Mouse (Mus musculus): ENCODE measurements around the gene Sept4.

Gene Sept4

GRCm38 (mm10) chr11:87578963-87579601 lies 10.4 kb downstream of the Sept4 start:
- in situ Hi-C loops (cut with MboI) = no loop called here

DNA sequence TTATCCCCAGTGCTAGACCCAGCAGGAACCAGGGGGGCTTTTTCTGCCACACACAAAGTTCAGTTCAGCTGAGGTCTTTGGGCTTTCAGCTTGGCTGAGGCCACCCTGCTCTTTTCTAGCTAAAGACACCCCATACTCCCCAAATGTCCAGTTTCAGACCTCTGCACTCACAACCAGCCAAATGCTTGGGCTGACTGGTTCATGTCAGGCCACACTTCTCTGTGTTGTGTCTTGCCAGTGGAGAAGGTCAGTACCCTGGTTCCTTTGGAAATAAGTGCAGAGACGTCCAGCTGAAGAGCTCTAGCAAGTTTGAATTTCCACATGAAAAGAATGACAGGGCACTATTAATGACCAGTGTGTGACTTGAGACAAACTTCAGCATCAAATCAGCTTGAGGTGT lies 11.0 kb downstream of the Sept4 start:
- in situ Hi-C loops (cut with MboI) = no loop called here

DNA sequence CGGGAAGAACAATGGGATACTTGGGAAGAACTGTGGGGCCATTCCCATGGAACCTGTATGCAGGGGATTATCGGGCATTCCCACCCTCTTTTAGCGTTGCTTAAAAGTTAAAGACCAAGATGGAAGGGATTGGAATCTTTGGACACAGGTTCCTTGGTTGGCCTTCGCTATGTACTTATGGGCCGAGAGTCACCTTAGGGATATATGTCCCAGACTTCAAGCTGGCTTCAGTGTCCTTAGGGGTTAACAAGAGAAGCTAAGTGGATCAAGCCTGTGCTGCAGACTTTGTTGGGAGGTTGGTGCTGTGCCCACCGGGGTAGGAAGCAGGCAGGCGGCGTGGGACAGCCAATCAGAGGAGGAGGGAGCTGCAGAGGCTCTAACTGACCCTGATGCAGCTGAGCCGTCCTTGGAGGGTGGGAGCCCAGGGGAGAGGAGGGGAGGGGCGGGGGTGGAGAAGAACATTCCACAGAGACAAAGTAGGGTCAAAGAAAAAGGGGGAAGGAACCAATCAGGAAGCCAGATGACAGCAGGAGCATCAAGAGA lies 11.9 kb downstream of the Sept4 start:
- in situ Hi-C loops (cut with MboI) = no loop called here

- in situ Hi-C loops (cut with MboI) = no loop called here
These were observed 12.6 kb downstream of the Sept4 start for GRCm38 (mm10) chr11:87581161-87581865.

DNA sequence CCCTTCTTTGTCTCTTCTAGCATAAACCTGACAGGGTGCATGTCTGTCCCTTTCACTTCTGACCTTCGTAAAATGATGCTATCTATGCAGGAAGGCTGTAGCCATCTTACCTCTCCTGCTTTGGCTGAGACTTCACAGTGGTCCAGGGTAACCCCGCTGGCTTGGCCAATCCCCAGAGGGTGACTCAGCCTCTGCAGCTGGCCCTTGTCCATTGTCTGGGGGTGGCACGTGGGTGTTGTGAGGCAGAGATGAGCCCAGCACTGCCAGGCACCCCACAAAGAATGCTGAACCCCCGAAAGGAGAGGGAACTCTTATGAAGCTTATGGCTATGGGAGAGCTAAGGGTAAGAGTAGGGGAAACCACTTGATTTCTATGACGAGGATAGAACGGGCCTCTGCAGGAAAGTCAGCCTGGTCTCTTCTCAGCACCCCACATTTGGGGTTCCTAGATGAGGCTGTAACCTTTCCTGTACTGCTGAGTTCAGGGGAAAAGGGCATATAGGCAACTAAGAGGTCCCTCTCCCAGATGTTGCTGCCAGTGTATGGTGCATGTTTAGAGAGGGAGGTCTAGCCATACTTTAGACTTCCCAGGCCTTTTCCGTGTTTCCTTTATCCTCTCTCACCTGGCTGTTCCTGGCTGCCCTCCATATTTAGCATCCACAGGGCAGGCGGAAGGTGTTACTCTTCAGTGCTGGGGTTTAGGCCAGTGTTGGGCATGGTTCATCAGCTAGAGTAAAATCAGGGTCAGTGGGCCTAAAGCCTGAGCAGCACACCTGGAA lies 13.4 kb downstream of the Sept4 start:
- in situ Hi-C loops (cut with MboI) = no loop called here

GRCm38 (mm10) chr11:87583291-87584034 lies 14.8 kb downstream of the Sept4 start:
- in situ Hi-C loops (cut with MboI) = no loop called here

DNA sequence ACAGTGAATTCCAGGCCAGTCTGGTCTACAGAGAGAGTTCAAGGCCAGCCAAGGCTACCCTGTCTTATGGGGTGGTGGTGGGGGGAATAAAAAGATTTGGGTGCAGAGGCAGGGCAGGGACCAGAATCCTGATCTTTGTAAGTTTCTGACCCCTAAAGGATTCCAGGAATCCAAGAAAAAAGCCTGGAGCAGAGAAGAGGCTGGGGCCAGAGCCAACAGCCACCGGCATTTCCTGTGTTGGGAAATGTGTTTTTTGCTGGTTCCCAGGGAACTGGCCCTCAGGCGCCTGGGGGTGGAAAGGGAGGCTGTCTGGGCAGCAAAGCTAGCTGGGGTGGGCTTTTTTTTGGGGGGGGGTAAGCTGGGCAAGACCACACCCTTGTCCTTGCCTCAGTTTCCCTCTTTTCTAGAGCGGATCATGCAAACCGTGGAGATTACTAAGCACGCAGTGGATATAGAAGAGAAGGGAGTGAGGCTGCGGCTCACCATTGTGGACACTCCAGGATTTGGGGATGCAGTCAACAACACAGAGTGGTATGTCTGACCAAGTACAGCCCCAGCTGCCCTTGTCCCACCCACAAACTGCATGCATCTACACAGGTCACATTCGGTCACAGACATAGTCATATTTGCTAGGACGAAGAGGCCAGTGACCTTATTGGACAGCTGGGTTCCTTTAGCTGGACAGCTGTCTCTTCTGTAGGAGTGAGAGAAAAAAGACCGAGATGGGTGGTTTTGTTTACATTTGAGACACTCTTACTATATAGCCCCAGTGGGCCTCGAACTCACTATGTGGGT lies 16.2 kb downstream of the Sept4 start:
- in situ Hi-C loops (cut with MboI) = no loop called here

- in situ Hi-C loops (cut with MboI) = no loop called here
These were observed 18.6 kb downstream of the Sept4 start for GRCm38 (mm10) chr11:87587211-87587874.

DNA sequence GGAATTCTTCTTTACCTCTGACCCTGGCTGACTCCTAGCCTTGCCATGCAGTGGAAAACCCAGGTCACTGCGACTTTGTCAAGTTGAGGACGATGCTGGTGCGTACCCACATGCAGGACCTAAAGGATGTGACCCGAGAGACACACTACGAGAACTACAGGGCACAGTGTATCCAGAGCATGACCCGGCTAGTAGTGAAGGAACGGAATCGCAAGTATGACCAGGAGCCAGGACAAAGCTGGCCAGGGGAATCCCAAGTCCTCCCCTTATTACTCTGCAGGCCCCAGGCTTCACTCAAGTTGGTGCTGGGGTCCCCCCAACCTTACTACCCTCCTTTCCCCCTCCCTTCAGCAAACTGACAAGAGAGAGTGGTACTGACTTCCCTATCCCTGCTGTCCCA lies 20.9 kb downstream of the Sept4 start:
- in situ Hi-C loops (cut with MboI) = no loop called here

GRCm38 (mm10) chr11:87590841-87591525 lies 22.3 kb downstream of the Sept4 start:
- in situ Hi-C loops (cut with MboI) = no loop called here

- in situ Hi-C loops (cut with MboI) = no loop called here
These were observed 23.0 kb downstream of the Sept4 start, which contains the start of gene Mtmr4 for GRCm38 (mm10) chr11:87591526-87592353. Gene Mtmr4 (plus strand): TSS chr11:87592162.

- in situ Hi-C loops (cut with MboI) = no loop called here
These were observed 23.6 kb downstream of the Sept4 start for GRCm38 (mm10) chr11:87592354-87592695.

DNA sequence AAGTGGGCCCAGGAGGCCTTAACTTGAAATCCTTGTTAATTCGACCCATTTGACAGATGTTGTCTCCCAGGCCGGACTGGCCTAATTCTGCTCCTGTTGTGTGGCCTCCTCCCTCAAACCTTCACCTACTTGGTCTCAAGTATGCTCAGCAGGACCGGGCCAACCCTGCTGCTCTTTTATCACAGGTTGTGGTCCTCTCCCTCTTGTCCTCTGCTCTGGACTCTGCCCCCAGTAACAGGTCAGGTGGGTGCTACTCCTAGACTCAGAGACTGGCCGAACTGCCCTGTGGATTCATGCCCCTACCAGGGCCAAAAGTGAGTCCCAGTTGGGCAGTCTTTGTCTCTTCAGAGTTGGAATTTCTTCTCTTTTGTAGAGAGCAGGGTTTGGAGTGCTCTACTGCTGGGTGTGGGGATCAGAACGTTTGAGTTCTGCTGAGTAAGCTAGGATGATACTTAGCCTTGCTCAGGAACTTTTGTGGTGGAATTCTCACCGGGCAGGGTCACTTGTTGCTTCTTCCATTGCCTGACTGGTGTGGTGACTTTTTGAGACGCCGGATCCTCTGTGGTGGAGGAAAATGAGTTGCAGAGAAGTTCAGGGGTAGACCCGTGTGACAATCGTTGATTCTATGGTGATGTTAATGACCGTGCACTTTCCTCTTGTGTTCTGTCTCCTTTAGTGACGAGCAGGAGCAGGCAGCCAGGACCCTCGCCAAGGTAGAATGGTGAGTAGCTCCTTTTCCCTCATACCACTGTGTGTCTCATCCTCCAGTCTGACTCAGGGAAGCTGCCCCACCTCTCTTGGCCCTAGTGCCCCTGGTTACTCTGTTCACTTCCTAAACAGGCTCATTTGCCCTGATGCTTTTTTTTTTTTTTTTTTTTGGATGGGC lies 24.3 kb downstream of the Sept4 start:
- in situ Hi-C loops (cut with MboI) = no loop called here

DNA sequence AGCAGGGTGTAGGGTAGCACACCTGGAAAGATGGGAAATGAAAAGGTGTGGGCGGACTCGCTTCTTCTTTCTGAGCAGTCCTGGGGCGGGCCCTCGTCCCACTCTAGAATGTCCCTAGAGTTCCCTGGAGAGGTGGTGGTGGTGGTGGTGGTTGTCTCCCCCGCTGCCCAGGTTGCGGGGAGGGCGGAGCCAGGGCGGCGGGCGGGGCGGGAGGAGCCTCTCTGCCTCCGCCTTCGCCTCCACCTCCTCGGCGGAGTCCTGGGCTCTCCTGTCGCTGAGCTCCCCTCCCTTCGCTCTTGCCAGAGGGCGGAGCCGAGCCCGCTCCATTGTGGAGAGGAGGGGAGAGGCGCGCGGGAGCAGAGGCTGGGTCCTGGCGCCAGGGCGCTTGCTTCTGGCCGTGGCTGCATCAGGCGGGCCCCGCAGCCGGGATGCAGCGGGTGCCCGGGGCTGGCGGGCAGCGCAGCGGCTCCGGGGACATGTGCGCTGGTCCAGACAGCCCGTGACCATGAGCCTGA lies 26.7 kb downstream of the Sept4 start:
- in situ Hi-C loops (cut with MboI) = no loop called here

DNA sequence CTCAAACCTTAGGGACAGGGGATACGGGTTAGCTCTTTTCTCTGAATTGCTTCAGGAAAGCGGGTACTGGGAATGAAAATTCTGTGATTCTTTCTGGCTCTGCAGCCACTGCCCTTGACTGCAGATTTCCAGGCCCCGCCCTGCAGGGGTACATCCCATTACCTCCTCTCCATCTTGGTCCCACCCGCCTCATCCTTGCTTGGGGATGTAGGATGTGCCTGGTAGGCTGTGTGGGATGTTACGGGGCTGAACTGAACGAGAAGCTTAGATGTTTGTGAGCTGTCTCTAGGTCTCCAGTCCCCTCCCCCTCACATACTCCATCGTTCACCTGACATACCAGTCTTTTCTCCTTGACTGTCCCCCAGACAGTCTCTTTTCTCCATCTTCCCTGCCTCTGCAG lies 27.3 kb downstream of the Sept4 start:
- in situ Hi-C loops (cut with MboI) = no loop called here

DNA sequence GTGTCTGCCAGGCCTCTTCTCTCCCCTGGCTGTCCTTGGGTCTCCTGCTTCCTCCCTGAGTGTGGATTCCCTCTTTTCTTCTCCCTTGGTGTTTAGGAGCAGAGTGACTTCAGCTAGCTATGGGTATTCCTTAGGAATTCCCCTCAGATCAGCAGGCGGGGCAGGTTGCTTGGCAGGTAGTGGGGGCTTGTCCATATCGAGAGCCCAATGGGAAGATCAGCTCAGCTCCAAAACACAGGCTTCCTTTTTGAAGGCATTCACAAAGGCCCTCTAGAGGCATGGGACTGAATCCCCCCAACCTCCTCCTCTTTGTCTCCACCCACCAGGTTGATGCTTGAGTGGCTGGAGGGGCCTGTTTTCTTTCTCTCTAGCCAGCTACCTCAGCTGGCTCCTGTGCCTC lies 27.8 kb downstream of the Sept4 start:
- in situ Hi-C loops (cut with MboI) = no loop called here

DNA sequence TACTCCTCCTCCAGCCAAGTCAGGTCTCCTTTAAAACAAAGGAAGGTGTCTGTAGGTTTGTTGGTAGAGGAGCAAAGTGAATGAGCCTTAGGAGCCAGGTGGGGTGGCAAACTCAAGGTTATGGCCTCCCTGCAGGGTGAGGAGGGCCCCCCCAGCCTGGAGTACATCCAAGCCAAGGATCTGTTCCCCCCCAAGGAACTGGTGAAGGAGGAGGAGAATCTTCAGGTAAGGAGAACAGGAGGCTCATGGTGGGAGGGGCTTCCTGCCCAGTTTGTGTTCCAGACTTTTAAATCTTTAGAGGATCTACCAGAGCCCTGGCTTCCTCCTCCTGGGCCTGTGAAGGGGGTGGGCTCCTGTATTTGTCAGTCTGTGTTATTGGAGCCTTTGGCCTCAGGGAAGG lies 28.4 kb downstream of the Sept4 start:
- in situ Hi-C loops (cut with MboI) = no loop called here
